Mouse (Mus musculus) small intestine, adult 2 months (tissue): Measurements from ENCODE around the gene Ror1.

Experiments
- CTCF ChIP-seq: fragments of 200-500 bp; IDR thresholded peaks from 2 replicates; pipeline ENCODE4 v1.5.1; 2012; ENCODE audit warnings: low read depth, mild to moderate bottlenecking, control low read depth, inconsistent platforms, low read length, moderate library complexity, mixed read lengths; ENCODE audit not compliant: insufficient replicate concordance, insufficient read length; ENCODE audit errors: extremely low read depth
- POLR2A ChIP-seq: fragments of 200-500 bp; IDR thresholded peaks from 2 replicates; pipeline ENCODE4 v1.6.1; 2012; ENCODE audit warnings: low read depth, mild to moderate bottlenecking, control low read depth, inconsistent platforms, low read length, moderate library complexity

DNA sequence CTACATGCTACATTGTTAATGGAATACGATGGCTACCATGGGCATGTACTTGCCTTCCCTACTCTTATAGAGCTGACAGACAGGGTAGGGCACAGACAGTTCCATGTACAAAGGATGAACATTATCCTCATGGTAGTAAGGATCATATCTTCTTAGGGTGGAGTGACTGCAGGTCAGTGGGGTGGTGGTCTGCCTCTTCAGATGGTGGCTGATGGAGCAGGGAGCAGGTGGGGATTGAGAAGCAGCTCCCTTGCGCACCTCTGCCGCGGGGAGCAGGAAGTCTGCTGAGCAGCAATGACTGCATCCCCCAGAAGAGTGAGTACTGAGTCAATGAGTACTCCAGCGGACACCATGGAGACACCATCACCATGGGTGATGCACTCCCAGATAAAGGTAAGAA lies 37.0 kb upstream of the Ror1 start:
- TF ChIP-seq CTCF (no peak), POLR2A (no peak)
